Mouse (Mus musculus) telencephalon, adult 2 months (tissue): Measurements from ENCODE around the gene Surf1.
"Not testable (repeated sequence)": the region's sequence is repeated elsewhere in the genome, so short reads cannot be mapped to it uniquely, and the experiment has no call there.

ENCODE experiments used
- DNase-seq: peaks from one replicate; pipeline ENCODE4 v3.0.0-alpha.2; 2011; ENCODE audit warnings: low read depth, low spot score

The Surf1 gene

DNA sequence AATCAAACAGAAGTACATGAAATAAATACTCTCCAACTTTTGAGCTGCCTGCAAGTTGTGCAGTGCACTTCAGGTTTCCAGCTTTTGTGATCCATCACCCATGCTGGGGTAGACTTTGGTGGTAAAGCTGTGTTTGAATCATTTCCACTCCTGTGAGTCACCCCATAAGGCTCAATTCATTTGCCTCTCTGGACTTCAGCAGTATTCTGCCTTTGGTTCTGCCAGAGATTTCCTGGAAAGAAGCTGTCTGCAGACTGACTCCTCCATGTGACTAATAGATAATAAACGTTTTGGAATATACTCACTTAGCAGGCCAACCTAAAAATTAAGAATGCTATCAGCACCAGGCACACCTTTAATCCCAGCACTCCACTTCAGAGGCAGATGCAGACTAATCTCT lies 15.6 kb downstream of the Surf1 start:
- no peak for DNase-seq

DNA sequence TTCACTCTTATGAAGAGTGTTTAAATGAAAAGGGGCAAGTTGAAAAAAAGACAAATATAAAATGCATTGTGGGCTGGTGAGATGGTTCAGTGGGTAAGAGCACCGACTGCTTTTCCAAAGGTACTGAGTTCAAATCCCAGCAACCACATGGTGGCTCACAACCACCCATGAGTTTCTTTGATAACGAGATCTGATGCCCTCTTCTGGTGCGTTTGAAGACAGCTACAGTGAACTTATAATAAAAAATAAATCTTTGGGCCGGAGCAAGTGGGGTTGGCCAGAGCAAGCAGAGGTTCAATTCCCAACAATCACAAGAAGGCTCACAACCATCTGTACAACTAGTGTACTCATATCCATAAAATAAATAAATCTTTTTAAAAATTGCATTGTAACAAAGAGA lies 20.4 kb downstream of the Surf1 start:
- DNase-seq: no peak

DNA sequence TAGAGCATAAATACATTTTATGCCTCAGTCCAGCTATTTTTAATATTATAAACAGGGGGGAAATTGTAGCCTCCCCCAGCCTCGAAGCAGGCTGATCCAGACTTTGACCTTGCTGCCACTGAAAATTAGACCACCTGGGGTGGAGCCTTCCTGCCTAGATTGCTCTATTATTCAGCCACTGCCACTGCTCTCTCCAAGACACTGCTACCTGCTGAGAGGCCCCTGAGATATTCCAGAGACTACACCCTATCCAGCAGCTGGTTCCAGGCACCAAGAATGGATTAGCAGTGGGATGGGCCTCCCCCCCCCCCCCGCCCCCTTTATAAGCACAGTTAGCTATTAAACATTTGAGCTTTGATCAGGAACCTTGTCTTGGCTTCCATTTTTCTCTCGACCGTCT lies 30.2 kb downstream of the Surf1 start:
- DNase-seq: not testable (repeated sequence)

DNA sequence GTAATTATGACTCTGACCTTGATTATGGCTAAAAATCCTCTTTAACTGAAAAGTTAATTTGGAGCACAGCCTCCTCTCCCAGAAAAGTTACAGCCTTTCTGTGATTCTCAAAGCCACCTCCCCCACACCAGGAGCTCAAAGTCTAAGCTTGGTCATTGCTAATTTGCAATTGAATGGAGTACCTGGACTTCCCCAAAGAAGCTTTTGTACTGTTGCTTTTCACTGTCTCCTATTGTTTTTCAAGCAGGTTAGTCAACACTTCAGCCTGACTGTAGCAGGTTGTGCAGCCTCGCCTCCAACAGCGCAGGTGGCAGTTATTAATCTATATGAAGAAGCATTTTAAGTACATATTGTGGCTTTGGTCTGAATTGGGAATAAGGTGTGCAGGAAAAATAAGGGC lies 30.8 kb downstream of the Surf1 start:
- DNase-seq: not testable (repeated sequence)

DNA sequence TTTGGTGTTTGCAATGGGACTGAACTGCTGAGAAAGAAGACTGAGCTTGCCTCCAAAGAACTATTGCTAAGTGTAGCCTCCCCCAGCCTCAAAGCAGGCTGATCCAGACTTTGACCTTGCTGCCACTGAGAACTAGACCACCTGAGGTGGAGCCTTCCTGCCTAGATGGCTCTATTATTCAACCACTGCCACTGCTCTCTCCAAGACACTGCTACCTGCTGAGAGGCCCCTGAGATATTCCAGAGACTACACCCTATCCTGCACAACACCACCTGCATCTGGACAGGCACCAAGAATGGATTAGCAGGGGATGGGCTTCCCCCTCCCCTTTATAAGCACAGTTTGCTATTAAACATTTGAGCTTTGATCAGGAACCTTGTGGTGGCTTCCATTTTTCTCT lies 37.8 kb downstream of the Surf1 start:
- no peak for DNase-seq

DNA sequence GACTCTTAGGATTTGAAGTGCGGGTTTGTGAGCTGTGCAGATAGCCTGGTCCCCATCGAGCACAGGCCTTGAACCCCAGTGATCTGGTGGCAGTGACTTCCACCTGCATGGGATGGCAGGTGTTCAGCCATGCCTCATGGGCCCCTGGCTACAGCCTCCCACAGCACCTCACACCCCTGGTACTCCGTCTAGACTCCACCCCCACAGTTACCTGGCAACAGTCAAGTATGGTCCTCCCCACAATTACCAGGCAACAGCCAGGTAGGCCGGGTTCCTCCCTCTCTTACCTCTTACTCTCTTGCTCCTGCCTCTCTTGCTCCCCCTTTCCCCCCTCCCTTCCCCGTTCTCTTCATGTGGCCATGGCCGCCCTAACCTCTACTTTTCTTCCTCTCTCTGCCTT lies 45.7 kb downstream of the Surf1 start:
- no peak for DNase-seq

DNA sequence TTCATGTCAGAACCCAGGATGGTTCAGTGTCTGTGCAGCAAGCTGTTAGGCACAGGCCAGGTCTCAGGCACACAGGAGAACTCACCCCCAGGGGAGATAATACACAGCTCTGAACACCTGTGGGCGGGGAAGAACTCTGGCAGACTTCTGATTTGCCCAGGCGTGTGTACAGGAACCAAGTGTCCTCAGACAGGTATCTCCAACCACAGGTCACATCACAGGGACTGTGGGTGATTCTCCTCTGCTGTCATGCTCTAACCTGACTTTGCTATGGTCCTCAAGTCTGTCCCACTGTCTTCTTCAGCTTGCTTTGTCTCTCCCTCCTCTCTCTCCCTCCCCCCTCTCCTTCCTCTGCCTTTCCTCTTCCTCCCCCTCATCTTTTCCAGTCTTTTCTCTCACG lies 51.5 kb downstream of the Surf1 start, which contains the start of gene Abo:
TSS of gene Abo (minus strand) at position 101 of the 400 bp plus-strand sequence.
- no peak for DNase-seq
